Mouse (Mus musculus) C2C12 (cell line): ENCODE results near the gene Cse1l.

ENCODE experiments used
- CEBPB ChIP-seq: IDR thresholded peaks from one replicate; pipeline ENCODE4 v1.6.1; 2011; ENCODE audit warnings: low read depth, mild to moderate bottlenecking, control low read depth, moderate library complexity
- CTCF ChIP-seq: IDR thresholded peaks from one replicate; pipeline ENCODE4 v1.5.1; 2011; ENCODE audit not compliant: control insufficient read depth, insufficient read depth, insufficient read length
- MAX ChIP-seq: IDR thresholded peaks from one replicate; pipeline ENCODE4 v1.6.1; 2011; ENCODE audit warnings: mild to moderate bottlenecking, control low read depth
- USF1 ChIP-seq: IDR thresholded peaks from one replicate; pipeline ENCODE4 v1.6.1; 2011; ENCODE audit warnings: low read depth, mild to moderate bottlenecking, control low read depth, moderate library complexity

DNA sequence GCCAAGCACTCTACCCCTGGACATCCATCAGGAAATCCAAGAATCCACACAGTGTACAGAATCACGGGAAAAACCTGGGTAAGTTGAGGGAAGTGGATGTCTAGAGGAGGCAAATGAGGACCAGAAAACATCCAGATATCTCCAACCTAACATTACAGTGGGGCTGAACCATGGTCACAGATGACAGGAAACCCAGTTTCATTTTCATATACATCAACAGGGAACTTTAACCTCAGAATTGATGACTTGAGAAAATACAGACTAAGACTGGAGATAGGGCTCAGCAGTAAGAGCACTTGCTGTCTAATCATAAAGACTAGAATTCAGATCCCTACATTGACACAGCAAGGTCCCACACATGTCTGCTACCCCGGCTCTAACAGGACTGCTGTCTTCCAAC lies 58.9 kb downstream of the Cse1l start:
- TF ChIP-seq CTCF (no peak), USF1 (no peak), MAX (no peak), CEBPB (no peak)
